Mouse (Mus musculus): Measurements from ENCODE around the gene Sohlh2. TPM values are rescaled to one million over a fixed set of nuclear protein-coding genes. Genes with fewer than 3 reads are reported as not detected.

The Sohlh2 gene
- polyA plus RNA-seq, 1 experiment = 10.2 TPM

DNA sequence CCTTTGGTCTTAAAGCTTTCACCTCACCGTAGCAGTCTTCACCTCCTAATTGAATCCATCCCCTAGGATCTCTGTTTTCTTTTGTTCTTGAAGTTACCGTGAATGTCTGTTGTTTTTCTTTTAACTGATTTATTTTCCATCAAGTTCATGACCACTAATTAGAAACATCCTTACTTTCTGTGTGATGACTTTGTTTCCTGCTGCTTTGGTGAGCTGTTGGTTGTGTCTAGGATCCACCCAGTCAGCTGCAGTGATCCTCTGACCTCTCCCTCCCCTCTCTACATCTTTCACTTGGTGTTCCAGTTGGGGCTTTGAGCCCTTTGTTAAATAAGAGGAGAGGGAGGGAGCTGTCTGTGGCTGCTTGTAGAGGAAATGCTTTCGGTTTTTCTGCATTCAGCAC is 33.7 kb upstream of the Sohlh2 start:
- no peak for TF ChIP-seq POLR2A (IDR thresholded peaks at IDR 0.05; ENCODE audit: control insufficient read depth, low read depth, low read length)
- no peak overlapping the region for H3K4me3 ChIP-seq (ENCODE audit: control insufficient read depth, low read depth, low read length)
- H3K4me1 ChIP-seq (ENCODE audit: control insufficient read depth, insufficient read depth, low read length) = no peaks in the 10 kb centered on the region
- H3K36me3 ChIP-seq (ENCODE audit: control insufficient read depth, insufficient read depth, low read length) = no peaks in the 10 kb centered on the region
- no peaks in the 10 kb centered on the region for H3K27me3 ChIP-seq (ENCODE audit: control insufficient read depth, insufficient read depth, low read length)
- H3K27ac ChIP-seq (ENCODE audit: control insufficient read depth, insufficient read depth, low read depth, low read length) = no peak overlapping the region

GRCm38 (mm10) chr3:55151656-55152433 is 30.0 kb upstream of the Sohlh2 start:
- no peaks in the 10 kb centered on the region for H3K36me3 ChIP-seq (ENCODE audit: control insufficient read depth, insufficient read depth, low read length)
- no peak overlapping the region for H3K27ac ChIP-seq (ENCODE audit: control insufficient read depth, insufficient read depth, low read depth, low read length)
- H3K27me3 ChIP-seq (ENCODE audit: control insufficient read depth, insufficient read depth, low read length) = no peaks in the 10 kb centered on the region
- no peak overlapping the region for H3K4me3 ChIP-seq (ENCODE audit: control insufficient read depth, low read depth, low read length)
- H3K4me1 ChIP-seq (ENCODE audit: control insufficient read depth, insufficient read depth, low read length) = no peaks in the 10 kb centered on the region
- TF ChIP-seq POLR2A (IDR thresholded peaks at IDR 0.05; ENCODE audit: control insufficient read depth, low read depth, low read length) = no peak
- no peak for TF ChIP-seq CTCF (IDR thresholded peaks at IDR 0.05; ENCODE audit: control insufficient read depth, insufficient read depth, insufficient replicate concordance, low read depth, low read length)

- TF ChIP-seq POLR2A (IDR thresholded peaks at IDR 0.05; ENCODE audit: control insufficient read depth, low read depth, low read length) (no peak), CTCF (IDR thresholded peaks at IDR 0.05; ENCODE audit: control insufficient read depth, insufficient read depth, insufficient replicate concordance, low read depth, low read length) (no peak)
- H3K27ac ChIP-seq (ENCODE audit: control insufficient read depth, insufficient read depth, low read depth, low read length) = no peak overlapping the region
- H3K36me3 ChIP-seq (ENCODE audit: control insufficient read depth, insufficient read depth, low read length) = no peaks in the 10 kb centered on the region
- no peaks in the 10 kb centered on the region for H3K27me3 ChIP-seq (ENCODE audit: control insufficient read depth, insufficient read depth, low read length)
- H3K4me3 ChIP-seq (ENCODE audit: control insufficient read depth, low read depth, low read length) = no peak overlapping the region
- H3K4me1 ChIP-seq (ENCODE audit: control insufficient read depth, insufficient read depth, low read length) = no peaks in the 10 kb centered on the region
Measured at GRCm38 (mm10) chr3:55152673-55153334, 29.0 kb upstream of the Sohlh2 start.

- Histone ChIP-seq H3K4me1 (ENCODE audit: control insufficient read depth, insufficient read depth, low read length) (no peaks in the 10 kb centered on the region), H3K4me3 (ENCODE audit: control insufficient read depth, low read depth, low read length) (no peak overlapping the region), H3K36me3 (ENCODE audit: control insufficient read depth, insufficient read depth, low read length) (no peaks in the 10 kb centered on the region), H3K27me3 (ENCODE audit: control insufficient read depth, insufficient read depth, low read length) (no peaks in the 10 kb centered on the region), H3K27ac (ENCODE audit: control insufficient read depth, insufficient read depth, low read depth, low read length) (no peak overlapping the region)
- TF ChIP-seq CTCF (IDR thresholded peaks at IDR 0.05; ENCODE audit: control insufficient read depth, insufficient read depth, insufficient replicate concordance, low read depth, low read length) (no peak), POLR2A (IDR thresholded peaks at IDR 0.05; ENCODE audit: control insufficient read depth, low read depth, low read length) (no peak)
Measured at GRCm38 (mm10) chr3:55154163-55154562, 27.7 kb upstream of the Sohlh2 start.

DNA sequence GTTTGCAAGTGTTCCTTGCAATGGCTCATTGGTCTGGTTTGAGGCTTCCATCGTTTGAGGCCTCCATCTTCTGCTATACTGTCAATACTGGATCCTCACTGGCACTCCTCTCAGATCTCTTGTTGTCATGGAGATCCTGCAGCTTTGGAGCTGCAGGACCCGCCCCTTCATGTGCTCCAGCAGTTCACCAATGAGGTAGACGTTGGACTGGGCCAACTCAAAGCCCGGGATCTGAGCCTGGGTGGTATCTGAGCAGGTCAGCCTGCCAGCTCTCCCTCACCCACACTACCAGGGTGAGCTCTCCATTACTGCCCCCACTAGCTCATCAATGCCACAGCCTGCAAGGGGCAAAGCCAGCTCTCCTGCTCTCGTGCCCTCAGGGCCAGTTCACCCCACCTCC is 24.4 kb upstream of the Sohlh2 start:
- Histone ChIP-seq H3K4me3 (ENCODE audit: control insufficient read depth, low read depth, low read length) (no peak overlapping the region), H3K36me3 (ENCODE audit: control insufficient read depth, insufficient read depth, low read length) (no peaks in the 10 kb centered on the region), H3K4me1 (ENCODE audit: control insufficient read depth, insufficient read depth, low read length) (no peaks in the 10 kb centered on the region), H3K27me3 (ENCODE audit: control insufficient read depth, insufficient read depth, low read length) (no peaks in the 10 kb centered on the region), H3K27ac (ENCODE audit: control insufficient read depth, insufficient read depth, low read depth, low read length) (no peak overlapping the region)
- no peak for TF ChIP-seq CTCF (IDR thresholded peaks at IDR 0.05; ENCODE audit: control insufficient read depth, insufficient read depth, insufficient replicate concordance, low read depth, low read length)
- no peak for TF ChIP-seq POLR2A (IDR thresholded peaks at IDR 0.05; ENCODE audit: control insufficient read depth, low read depth, low read length)

DNA sequence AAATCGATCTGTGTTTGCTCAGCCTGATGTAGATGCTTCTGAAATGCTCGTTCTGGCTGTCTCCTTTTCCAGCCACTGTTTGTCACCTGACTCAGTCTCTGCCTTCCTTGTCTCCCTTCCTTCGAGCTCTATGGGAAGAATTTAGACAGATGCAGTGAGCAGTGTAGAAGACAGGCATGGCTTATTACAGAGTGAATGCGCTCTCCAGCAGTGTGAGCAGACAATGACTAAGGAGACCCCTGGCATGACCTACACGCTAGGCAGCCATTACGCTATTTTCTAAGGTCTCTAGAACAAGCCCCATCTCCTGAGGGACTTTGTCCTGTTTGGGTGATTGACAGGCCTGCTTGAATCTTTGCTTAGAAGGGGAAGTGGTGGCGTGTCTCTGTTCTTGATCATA is 20.7 kb upstream of the Sohlh2 start:
- Histone ChIP-seq H3K4me1 (ENCODE audit: control insufficient read depth, insufficient read depth, low read length) (no peaks in the 10 kb centered on the region), H3K36me3 (ENCODE audit: control insufficient read depth, insufficient read depth, low read length) (no peaks in the 10 kb centered on the region), H3K4me3 (ENCODE audit: control insufficient read depth, low read depth, low read length) (no peak overlapping the region), H3K27me3 (ENCODE audit: control insufficient read depth, insufficient read depth, low read length) (no peaks in the 10 kb centered on the region), H3K27ac (ENCODE audit: control insufficient read depth, insufficient read depth, low read depth, low read length) (no peak overlapping the region)
- TF ChIP-seq POLR2A (IDR thresholded peaks at IDR 0.05; ENCODE audit: control insufficient read depth, low read depth, low read length) (no peak), CTCF (IDR thresholded peaks at IDR 0.05; ENCODE audit: control insufficient read depth, insufficient read depth, insufficient replicate concordance, low read depth, low read length) (no peak)

DNA sequence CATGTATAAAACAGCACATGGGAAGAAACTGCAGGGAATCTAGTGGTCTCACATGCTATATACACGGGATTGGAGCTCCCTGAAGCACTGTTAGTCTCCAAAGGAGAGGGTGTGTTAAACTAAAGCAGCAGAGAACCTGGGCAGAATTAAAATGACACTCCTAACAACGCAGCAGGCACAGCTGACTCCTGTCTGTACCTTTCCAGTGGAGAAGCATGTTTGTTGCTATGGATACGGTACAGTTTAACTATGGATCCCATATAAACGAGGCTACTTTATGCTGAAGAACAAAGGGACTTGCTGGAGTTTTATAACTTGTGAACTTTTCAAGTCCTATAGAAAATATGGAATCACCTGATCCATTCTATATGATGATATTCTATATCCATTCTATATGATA is 18.3 kb upstream of the Sohlh2 start:
- TF ChIP-seq POLR2A (IDR thresholded peaks at IDR 0.05; ENCODE audit: control insufficient read depth, low read depth, low read length) (no peak), CTCF (IDR thresholded peaks at IDR 0.05; ENCODE audit: control insufficient read depth, insufficient read depth, insufficient replicate concordance, low read depth, low read length) (no peak)
- no peak overlapping the region for H3K4me3 ChIP-seq (ENCODE audit: control insufficient read depth, low read depth, low read length)
- H3K27me3 ChIP-seq (ENCODE audit: control insufficient read depth, insufficient read depth, low read length) = no peaks in the 10 kb centered on the region
- H3K4me1 ChIP-seq (ENCODE audit: control insufficient read depth, insufficient read depth, low read length) = no peaks in the 10 kb centered on the region
- H3K36me3 ChIP-seq (ENCODE audit: control insufficient read depth, insufficient read depth, low read length) = no peaks in the 10 kb centered on the region
- H3K27ac ChIP-seq (ENCODE audit: control insufficient read depth, insufficient read depth, low read depth, low read length) = no peak overlapping the region
